Mouse (Mus musculus) MEL-GATA-1-ER (cell line): Measurements from ENCODE around the gene Tbx19.

Experiments used
- DNase-seq: peaks from one replicate; pipeline ENCODE4 v3.0.0-alpha.2; 2012; ENCODE audit warnings: low read depth; ENCODE audit errors: extremely low read depth

Gene Tbx19

GRCm38 (mm10) chr1:165160723-165161405 is at the start of gene Tbx19:
Gene Tbx19 (minus strand): TSS chr1:165160773.
- no peak for DNase-seq

GRCm38 (mm10) chr1:165205591-165205990 is 45.0 kb upstream of the Tbx19 start:
- no peak for DNase-seq

GRCm38 (mm10) chr1:165203488-165204035 is 43.0 kb upstream of the Tbx19 start:
- DNase-seq: no peak

- no peak for DNase-seq
These were observed 41.0 kb upstream of the Tbx19 start for GRCm38 (mm10) chr1:165201445-165202012.

GRCm38 (mm10) chr1:165200748-165201147 is 40.2 kb upstream of the Tbx19 start:
- no peak for DNase-seq

GRCm38 (mm10) chr1:165199639-165200038 is 39.1 kb upstream of the Tbx19 start:
- no peak for DNase-seq

GRCm38 (mm10) chr1:165198951-165199350 is 38.4 kb upstream of the Tbx19 start:
- no peak for DNase-seq

- DNase-seq: peak; percentile 25
These were observed 37.3 kb upstream of the Tbx19 start for GRCm38 (mm10) chr1:165197875-165198274.

- peak; percentile 36 for DNase-seq
These were observed 34.9 kb upstream of the Tbx19 start for GRCm38 (mm10) chr1:165195396-165195960.

- no peak for DNase-seq
These were observed 34.1 kb upstream of the Tbx19 start for GRCm38 (mm10) chr1:165194662-165195013.

- DNase-seq: peak; percentile 65
These were observed 33.5 kb upstream of the Tbx19 start, which contains the start of gene Sft2d2 for GRCm38 (mm10) chr1:165193880-165194661. Gene Sft2d2 (minus strand): TSS chr1:165194438.

- DNase-seq: peak; percentile 52
These were observed 32.9 kb upstream of the Tbx19 start for GRCm38 (mm10) chr1:165193426-165193825.

- peak; percentile 19 for DNase-seq
These were observed 32.2 kb upstream of the Tbx19 start for GRCm38 (mm10) chr1:165192714-165193264.

- DNase-seq: no peak
These were observed 31.5 kb upstream of the Tbx19 start for GRCm38 (mm10) chr1:165192102-165192501.

GRCm38 (mm10) chr1:165191611-165192010 is 31.0 kb upstream of the Tbx19 start:
- DNase-seq: no peak

- DNase-seq: no peak
These were observed 30.1 kb upstream of the Tbx19 start for GRCm38 (mm10) chr1:165190571-165191273.

GRCm38 (mm10) chr1:165190068-165190467 is 29.5 kb upstream of the Tbx19 start:
- no peak for DNase-seq

- DNase-seq: no peak
These were observed 28.4 kb upstream of the Tbx19 start for GRCm38 (mm10) chr1:165188806-165189580.

GRCm38 (mm10) chr1:165187357-165187756 is 26.8 kb upstream of the Tbx19 start:
- no peak for DNase-seq

- no peak for DNase-seq
These were observed 25.9 kb upstream of the Tbx19 start for GRCm38 (mm10) chr1:165186491-165186890.
